Mouse (Mus musculus) brain, embryonic 14.5 days (tissue): ENCODE measurements around the gene Nin. TPM values are rescaled to one million over a fixed set of nuclear protein-coding genes. Genes with fewer than 3 reads are reported as not detected.

Experiments
- DNase-seq: peaks from one replicate; pipeline ENCODE4 v3.0.0-alpha.2; 2011; ENCODE audit warnings: low read depth
- CTCF ChIP-seq: fragments of 200-500 bp; IDR thresholded peaks from 2 replicates; pipeline ENCODE4 v1.5.1; 2012; ENCODE audit warnings: inconsistent platforms, mild to moderate bottlenecking, moderate library complexity, borderline replicate concordance; ENCODE audit not compliant: insufficient read depth, insufficient read length; ENCODE audit errors: extremely low read depth
- POLR2A ChIP-seq: fragments of 200-500 bp; IDR thresholded peaks from 2 replicates; pipeline ENCODE4 v1.6.1; 2012; ENCODE audit warnings: mild to moderate bottlenecking, inconsistent platforms, borderline replicate concordance; ENCODE audit not compliant: poor library complexity, insufficient read depth, insufficient read length, severe bottlenecking; ENCODE audit errors: extremely low read depth
- polyA plus RNA-seq: library from polyadenylated mRNA; depleted of rRNA; stranded (reverse); fragments of >200 nt; gene quantifications from 2 replicates; pipeline ENCODE4 v1.2.3, GENCODE M21; 2012

The Nin gene
- polyA plus RNA-seq, 1 experiment = 23.8 TPM

DNA sequence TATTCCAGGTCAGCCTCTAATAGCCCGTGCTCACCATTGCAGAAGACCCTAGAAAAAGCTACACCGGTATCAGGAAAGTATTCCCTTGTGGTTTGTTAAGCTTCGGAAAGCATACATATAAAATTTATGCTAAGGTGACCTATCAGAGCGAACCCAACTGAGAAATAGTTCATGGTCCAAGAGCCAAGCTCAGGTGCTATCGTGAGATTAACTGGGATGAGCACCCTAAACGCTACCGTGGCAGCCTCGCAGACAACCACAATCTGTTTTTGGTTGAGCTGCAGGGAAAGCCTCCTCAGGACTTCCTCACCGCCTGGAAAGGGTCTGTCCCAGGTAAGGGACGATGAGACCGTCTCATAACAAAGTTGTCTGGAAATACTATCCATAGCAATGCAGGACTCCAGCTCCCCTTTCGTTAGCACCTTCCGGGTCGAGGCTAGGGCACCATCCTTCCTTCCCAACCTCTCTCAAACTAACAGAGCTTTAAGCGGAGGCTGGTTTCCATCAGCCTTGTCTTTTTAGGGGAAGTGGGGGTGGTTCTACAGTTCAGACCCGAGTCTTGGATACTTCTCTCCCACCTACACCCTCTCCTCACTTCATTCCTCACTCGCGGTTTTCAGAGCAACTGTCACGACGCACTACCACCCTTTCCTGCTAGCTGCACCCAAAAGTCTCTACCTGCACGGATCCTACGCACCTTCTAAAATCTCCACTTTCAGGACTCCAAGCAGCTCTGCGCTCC, 3.0 kb downstream of the Nin start:
- DNase-seq = peak; percentile 33
- TF ChIP-seq CTCF (no peak), POLR2A (no peak)

DNA sequence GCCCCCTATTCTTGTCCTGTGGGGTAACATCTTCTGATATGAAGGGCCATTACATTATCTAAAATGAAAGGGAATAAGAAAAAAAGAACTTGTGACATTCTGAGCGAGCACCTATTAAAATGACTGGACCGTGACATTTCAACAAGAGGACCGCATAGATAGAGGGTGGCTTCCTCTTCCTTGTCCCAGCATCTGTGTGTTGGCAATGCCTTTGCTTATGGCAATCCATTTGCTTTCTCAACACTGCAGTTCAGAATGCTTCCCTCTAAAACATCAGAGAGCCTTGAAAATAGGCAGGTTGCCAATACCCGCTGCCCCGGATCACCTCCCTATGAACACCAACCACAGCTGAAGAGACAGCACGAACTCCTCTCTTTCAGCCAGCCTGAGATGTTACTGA, 3.6 kb downstream of the Nin start:
- peak; percentile 68 for DNase-seq
- no peak for TF ChIP-seq POLR2A
- no peak for TF ChIP-seq CTCF

GRCm38 (mm10) chr12:70108104-70108503, 5.4 kb downstream of the Nin start:
- TF ChIP-seq CTCF = no peak
- TF ChIP-seq POLR2A = no peak
- peak; percentile 84 for DNase-seq

GRCm38 (mm10) chr12:70106508-70106907, 7.0 kb downstream of the Nin start:
- no peak for TF ChIP-seq POLR2A
- no peak for TF ChIP-seq CTCF
- DNase-seq = peak; percentile 40

GRCm38 (mm10) chr12:70105885-70106284, 7.6 kb downstream of the Nin start:
- TF ChIP-seq CTCF (no peak), POLR2A (no peak)
- peak; percentile 72 for DNase-seq

DNA sequence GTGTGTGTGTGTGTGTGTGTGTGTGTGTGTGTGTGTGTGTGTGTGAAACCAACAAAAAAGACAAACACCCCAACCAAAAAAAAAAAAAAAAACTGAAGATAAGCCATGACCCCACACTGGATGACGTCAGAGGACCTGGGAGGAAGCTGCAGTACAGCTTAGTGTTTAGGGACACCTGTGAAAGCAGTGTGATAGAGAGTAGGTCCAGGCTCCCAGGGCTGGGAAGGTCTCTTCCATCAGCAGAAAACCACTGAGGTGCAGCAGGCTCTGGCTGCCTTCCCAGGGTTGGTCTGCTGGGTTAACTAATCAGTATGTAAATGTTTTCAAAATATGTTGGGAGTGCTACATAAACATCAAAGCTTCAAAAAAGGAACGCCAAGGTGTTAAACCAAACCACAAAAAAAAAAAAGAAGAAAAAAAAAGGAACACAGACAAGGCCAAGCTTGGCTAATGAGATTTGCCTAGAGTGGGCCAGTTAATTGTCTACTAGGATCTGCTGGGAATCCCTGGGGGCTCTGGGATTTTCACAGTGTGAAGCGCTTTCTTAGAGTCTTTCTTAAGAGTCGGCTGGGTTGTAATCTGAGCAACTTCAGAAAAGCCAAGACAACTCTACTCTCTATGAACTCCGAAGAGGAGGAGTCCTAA, 8.6 kb downstream of the Nin start:
- TF ChIP-seq CTCF (no peak), POLR2A (no peak)
- DNase-seq = peak; percentile 81

DNA sequence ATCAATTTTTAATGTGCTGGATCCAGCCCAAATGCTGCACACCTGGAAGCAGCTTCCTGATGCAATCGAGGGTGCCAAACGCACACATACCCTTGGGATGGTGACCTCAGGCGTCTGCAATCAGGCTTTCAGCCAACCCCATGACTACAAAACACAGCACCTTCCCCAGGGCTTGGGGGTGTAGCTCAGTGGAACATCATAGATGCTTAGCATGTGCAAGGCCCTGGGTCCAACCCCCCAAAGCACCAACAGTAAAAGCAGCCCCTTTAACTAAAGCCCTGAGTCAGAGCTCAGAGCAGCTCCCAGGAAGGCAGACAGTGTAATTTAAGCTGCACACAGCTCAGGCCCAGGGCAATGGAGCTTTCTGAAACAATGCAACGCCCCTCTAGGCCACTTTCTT, 9.3 kb downstream of the Nin start:
- peak; percentile 25 for DNase-seq
- no peak for TF ChIP-seq POLR2A
- no peak for TF ChIP-seq CTCF

DNA sequence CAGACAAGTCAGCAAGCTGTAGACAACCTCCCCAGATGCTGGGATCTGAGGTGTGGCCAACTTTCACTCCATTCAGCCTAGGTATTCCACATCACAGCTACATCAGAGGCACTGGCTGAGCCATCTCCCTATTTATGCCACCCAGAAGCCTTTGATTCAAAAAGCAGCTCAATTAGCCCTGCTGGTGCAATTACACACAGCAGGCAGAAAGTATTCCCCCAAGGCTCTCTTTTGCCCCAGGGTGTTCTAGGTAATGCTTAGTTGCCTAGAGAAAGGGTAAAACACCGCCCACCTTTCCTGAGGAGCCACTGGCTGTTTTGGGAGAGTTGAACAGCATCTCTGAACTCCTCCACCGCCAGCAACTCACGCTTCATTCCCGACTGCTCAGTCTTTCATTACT, 10.3 kb downstream of the Nin start:
- TF ChIP-seq POLR2A (no peak), CTCF (no peak)
- no peak for DNase-seq

- TF ChIP-seq CTCF = no peak
- no peak for TF ChIP-seq POLR2A
- no peak for DNase-seq
Observed at GRCm38 (mm10) chr12:70102426-70102825, 11.1 kb downstream of the Nin start.

GRCm38 (mm10) chr12:70101823-70102222, 11.7 kb downstream of the Nin start:
- no peak for DNase-seq
- TF ChIP-seq POLR2A (no peak), CTCF (no peak)

- DNase-seq = no peak
Observed at GRCm38 (mm10) chr12:70097901-70098300, 15.6 kb downstream of the Nin start.

GRCm38 (mm10) chr12:70097316-70097715, 16.2 kb downstream of the Nin start:
- no peak for TF ChIP-seq POLR2A
- TF ChIP-seq CTCF = no peak
- DNase-seq = no peak

More at GRCm38 (mm10) chr12:70097901-70098300, 15.6 kb downstream of the Nin start:
- TF ChIP-seq POLR2A (no peak), CTCF (no peak)

- TF ChIP-seq POLR2A (no peak), CTCF (no peak)
- no peak for DNase-seq
Observed at GRCm38 (mm10) chr12:70093266-70093893, 20.1 kb downstream of the Nin start.

GRCm38 (mm10) chr12:70088297-70088696, 25.2 kb downstream of the Nin start:
- no peak for DNase-seq
- TF ChIP-seq POLR2A (no peak), CTCF (no peak)

DNA sequence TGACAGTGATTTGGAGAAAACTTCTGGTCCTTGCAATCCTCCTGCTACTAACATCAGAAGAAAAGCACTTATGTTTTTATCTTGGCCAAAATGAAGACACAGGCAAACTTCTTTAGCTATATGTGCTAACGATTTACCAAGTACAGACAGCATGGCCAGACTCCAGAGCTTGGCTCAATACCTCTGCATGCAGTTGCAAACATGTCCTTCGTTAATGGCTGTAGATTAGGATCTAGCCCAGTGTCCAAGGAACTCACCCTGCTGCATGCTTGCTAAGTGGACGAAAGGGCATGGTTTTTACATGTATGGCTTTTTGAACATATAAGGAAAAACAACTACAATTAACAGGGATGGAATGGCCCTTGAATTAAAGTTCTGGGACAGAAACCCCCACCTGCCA, 28.2 kb downstream of the Nin start:
- no peak for TF ChIP-seq POLR2A
- no peak for TF ChIP-seq CTCF
- no peak for DNase-seq
